Comparison of ENCODE assay signal across 8 mouse cellular contexts in genomic region chr19:10634872-10635318, GRCm38 (mm10). TPM values are rescaled to one million over a fixed set of nuclear protein-coding genes. Genes with fewer than 3 reads are reported as not detected.
DNase-seq lines count a peak whose midpoint lies in the region; ATAC-seq and TF ChIP-seq lines count a peak whose summit lies in the region.

No protein-coding gene starts in this region.

- H3K27ac ChIP-seq in heart, postnatal 0 days (ENCODE audit: low read depth) = no peak overlapping the region
- H3K27ac ChIP-seq in liver, adult 2 months (replicated peaks; ENCODE audit: insufficient read depth, low read depth, low read length) = peak overlapping the region; percentile 90
- H3K27ac ChIP-seq in midbrain, postnatal 0 days (ENCODE audit: low read depth, low read length) = peak overlapping the region; percentile 55; the same call in 1 of the 2 replicates
- peak overlapping the region; percentile 8; the same call in 1 of the 2 replicates for H3K27ac ChIP-seq in stomach, embryonic 16.5 days (ENCODE audit: low read length)

- 3% methylated on average over 21 of the region's 21 CpGs for WGBS in heart, postnatal 0 days
- WGBS in liver, adult 2 months = under 1% methylated on average over 21 of the region's 21 CpGs
- 3% methylated on average over 21 of the region's 21 CpGs for WGBS in midbrain, postnatal 0 days
- 5% methylated on average over 21 of the region's 21 CpGs for WGBS in stomach, embryonic 16.5 days

- peak; percentile 34 for DNase-seq in urinary bladder, postnatal 14 days (ENCODE audit: low spot score)
- DNase-seq in urinary bladder, adult 2 months (ENCODE audit: low spot score) = no peak
- DNase-seq in heart, postnatal 0 days (ENCODE audit: low spot score) = peak; percentile 69
- peak; percentile 80 for DNase-seq in kidney, postnatal 14 days
- peak; percentile 86 for DNase-seq in liver, adult 2 months (ENCODE audit: extremely low read depth, low read depth, low spot score)
- DNase-seq in midbrain, postnatal 0 days (ENCODE audit: low spot score) = peak; percentile 55

- H3K4me2 ChIP-seq in heart, postnatal 0 days (ENCODE audit: low read depth, low read length) = peak overlapping the region; percentile 83
- H3K4me2 ChIP-seq in midbrain, postnatal 0 days (ENCODE audit: low read depth, low read length, poor library complexity, severe bottlenecking) = peak overlapping the region; percentile 93
- peak overlapping the region; percentile 81 for H3K4me2 ChIP-seq in stomach, embryonic 16.5 days (ENCODE audit: low read depth, low read length)

- no peak for TF ChIP-seq CTCF in heart, postnatal 0 days (IDR thresholded peaks at IDR 0.05; ENCODE audit: low read depth)
- no peak for TF ChIP-seq CTCF in liver, adult 2 months (IDR thresholded peaks at IDR 0.05; ENCODE audit: low read depth, low read length)
- TF ChIP-seq CTCF in midbrain, postnatal 0 days (IDR thresholded peaks at IDR 0.05) = no peak

- ATAC-seq in erythroid progenitor cell, adult 5-6 weeks (replicated peaks; ENCODE audit: low FRiP score, poor library complexity, severe bottlenecking) = peak; percentile 89
- peak; percentile 77 for ATAC-seq in heart, postnatal 0 days (ENCODE audit: insufficient read depth, low read depth)
- peak; percentile 90 for ATAC-seq in midbrain, postnatal 0 days (ENCODE audit: low FRiP score)
- peak; percentile 90 for ATAC-seq in stomach, embryonic 16.5 days (ENCODE audit: insufficient read depth, low FRiP score)

- peaks cover 15% of the 10 kb centered on the region for H3K4me1 ChIP-seq in heart, postnatal 0 days (ENCODE audit: control insufficient read depth, insufficient read depth)
- H3K4me1 ChIP-seq in liver, adult 2 months (ENCODE audit: control insufficient read depth, insufficient read depth, low read length) = peaks cover 12% of the 10 kb centered on the region
- no peaks in the 10 kb centered on the region for H3K4me1 ChIP-seq in midbrain, postnatal 0 days (ENCODE audit: insufficient read depth, low read length)
- H3K4me1 ChIP-seq in stomach, embryonic 16.5 days (ENCODE audit: control insufficient read depth, insufficient read depth, low read length) = peaks cover 15% of the 10 kb centered on the region

- no peaks in the 10 kb centered on the region for H3K27me3 ChIP-seq in heart, postnatal 0 days (ENCODE audit: control insufficient read depth, insufficient read depth, low read length)
- H3K27me3 ChIP-seq in liver, adult 2 months (ENCODE audit: control insufficient read depth, insufficient read depth, low read length) = no peaks in the 10 kb centered on the region
- H3K27me3 ChIP-seq in midbrain, postnatal 0 days (ENCODE audit: insufficient read depth, low read length) = no peaks in the 10 kb centered on the region
- no peaks in the 10 kb centered on the region for H3K27me3 ChIP-seq in stomach, embryonic 16.5 days (ENCODE audit: control insufficient read depth, insufficient read depth, low read length)

- no peak for TF ChIP-seq EP300 in heart, postnatal 0 days (IDR thresholded peaks at IDR 0.05; ENCODE audit: low read depth)

- TF ChIP-seq POLR2A in liver, adult 2 months (IDR thresholded peaks at IDR 0.05; ENCODE audit: extremely low read depth, insufficient read depth, low read length) = peak; percentile 44

- peak overlapping the region; percentile 40 for H3K4me3 ChIP-seq in heart, postnatal 0 days (ENCODE audit: low read depth, low read length)
- peak overlapping the region; percentile 73 for H3K4me3 ChIP-seq in liver, adult 2 months (ENCODE audit: insufficient read depth, low read depth, low read length)
- H3K4me3 ChIP-seq in midbrain, postnatal 0 days (ENCODE audit: low read depth, low read length) = peak overlapping the region; percentile 43
- peak overlapping the region; percentile 46 for H3K4me3 ChIP-seq in stomach, embryonic 16.5 days (replicated peaks; ENCODE audit: low read length)

- no peaks in the 10 kb centered on the region for H3K9me3 ChIP-seq in heart, postnatal 0 days (replicated peaks; ENCODE audit: control insufficient read depth, low read length)
- H3K9me3 ChIP-seq in midbrain, postnatal 0 days (ENCODE audit: low read length) = no peaks in the 10 kb centered on the region
- no peaks in the 10 kb centered on the region for H3K9me3 ChIP-seq in stomach, embryonic 16.5 days (replicated peaks; ENCODE audit: control insufficient read depth, low read length)

- peak overlapping the region; percentile 30 for H3K9ac ChIP-seq in heart, postnatal 0 days (replicated peaks; ENCODE audit: low read depth, low read length)
- H3K9ac ChIP-seq in liver, adult 2 months (ENCODE audit: low read depth, low read length) = peak overlapping the region; percentile 86
- peak overlapping the region; percentile 51 for H3K9ac ChIP-seq in midbrain, postnatal 0 days (replicated peaks; ENCODE audit: low read length, poor library complexity, severe bottlenecking)
- peak overlapping the region; percentile 62 for H3K9ac ChIP-seq in stomach, embryonic 16.5 days (ENCODE audit: low read length)

- peaks cover 10% of the 10 kb centered on the region; the same call in 1 of the 2 replicates for H3K36me3 ChIP-seq in heart, postnatal 0 days (replicated peaks; ENCODE audit: control insufficient read depth, insufficient read depth, low read length)
- H3K36me3 ChIP-seq in liver, adult 2 months (ENCODE audit: control insufficient read depth, insufficient read depth, low read length) = peaks cover 6% of the 10 kb centered on the region; the same call in 1 of the 2 replicates
- peaks cover 4% of the 10 kb centered on the region for H3K36me3 ChIP-seq in midbrain, postnatal 0 days (ENCODE audit: insufficient read depth, low read length)
- no peaks in the 10 kb centered on the region for H3K36me3 ChIP-seq in stomach, embryonic 16.5 days (ENCODE audit: control insufficient read depth, insufficient read depth, low read length)

- peaks cover 11% of the 10 kb centered on the region; the same call in 1 of the 2 replicates for H3K79me2 ChIP-seq in liver, adult 2 months (ENCODE audit: control insufficient read depth, insufficient read depth, low read length)

RNA-seq across cellular contexts. Expression of gene Vwce, which starts 0.9 kb away (rescaled TPM):
- polyA plus RNA-seq in urinary bladder, adult 2 months (2012; rRNA removed) = 0.07 and 0.12 TPM in 2 replicates
- not detected in 2 replicates for total RNA-seq in erythroid progenitor cell, adult 5-6 weeks (2015; ENCODE audit: low replicate concordance)
- total RNA-seq in erythroid progenitor cell, adult 5-6 weeks (2017; ENCODE audit: low replicate concordance) = 1.2 TPM in 1 of 2 replicates, not detected in the other
- 0.19 and 4.7 TPM in 2 replicates for total RNA-seq in heart, postnatal 0 days (2014; rRNA removed; ENCODE audit: low replicate concordance)
- polyA plus RNA-seq in heart, postnatal 0 days (2015; fragmentation: Nextera tagmentation; extraction: Ambion mirVana) = 0.22 and 0.23 TPM in 2 replicates
- total RNA-seq in liver, adult 2 months (2014; rRNA removed) = 4.5 and 6.2 TPM in 2 replicates
- polyA plus RNA-seq in liver, adult 2 months (2012; rRNA removed) = 24.8 and 30.7 TPM in 2 replicates
- total RNA-seq in midbrain, postnatal 0 days (2014; rRNA removed) = 2.6 and 2.9 TPM in 2 replicates
- polyA plus RNA-seq in midbrain, postnatal 0 days (2015; fragmentation: Nextera tagmentation; extraction: Ambion mirVana) = 1.9 and 2.2 TPM in 2 replicates
- 1.2 and 2.0 TPM in 2 replicates for polyA plus RNA-seq in stomach, embryonic 16.5 days (2015; fragmentation: Nextera tagmentation; extraction: Ambion mirVana)

RNA-seq across cellular contexts. Expression of gene Tkfc, which starts 29.4 kb away (rescaled TPM):
- 11.1 and 11.9 TPM in 2 replicates for polyA plus RNA-seq in urinary bladder, adult 2 months (2012; rRNA removed)
- 4.6 and 6.1 TPM in 2 replicates for total RNA-seq in erythroid progenitor cell, adult 5-6 weeks (2015; ENCODE audit: low replicate concordance)
- 1.2 TPM in 1 of 2 replicates, not detected in the other for total RNA-seq in erythroid progenitor cell, adult 5-6 weeks (2017; ENCODE audit: low replicate concordance)
- total RNA-seq in heart, postnatal 0 days (2014; rRNA removed; ENCODE audit: low replicate concordance) = 2.7 and 3.0 TPM in 2 replicates
- polyA plus RNA-seq in heart, postnatal 0 days (2015; fragmentation: Nextera tagmentation; extraction: Ambion mirVana) = 5.9 and 7.7 TPM in 2 replicates
- total RNA-seq in liver, adult 2 months (2014; rRNA removed) = 72.6 and 87.6 TPM in 2 replicates
- polyA plus RNA-seq in liver, adult 2 months (2012; rRNA removed) = 294 and 417 TPM in 2 replicates
- 11.1 and 15.8 TPM in 2 replicates for total RNA-seq in midbrain, postnatal 0 days (2014; rRNA removed)
- polyA plus RNA-seq in midbrain, postnatal 0 days (2015; fragmentation: Nextera tagmentation; extraction: Ambion mirVana) = 19.5 and 23.3 TPM in 2 replicates
- 19.3 and 19.4 TPM in 2 replicates for polyA plus RNA-seq in stomach, embryonic 16.5 days (2015; fragmentation: Nextera tagmentation; extraction: Ambion mirVana)

RNA-seq across cellular contexts. Expression of gene Ddb1, which starts 29.8 kb away (rescaled TPM):
- polyA plus RNA-seq in urinary bladder, adult 2 months (2012; rRNA removed) = 149 and 160 TPM in 2 replicates
- total RNA-seq in erythroid progenitor cell, adult 5-6 weeks (2015; ENCODE audit: low replicate concordance) = 58.0 and 75.0 TPM in 2 replicates
- total RNA-seq in erythroid progenitor cell, adult 5-6 weeks (2017; ENCODE audit: low replicate concordance) = 168 and 208 TPM in 2 replicates
- total RNA-seq in heart, postnatal 0 days (2014; rRNA removed; ENCODE audit: low replicate concordance) = 298 and 349 TPM in 2 replicates
- polyA plus RNA-seq in heart, postnatal 0 days (2015; fragmentation: Nextera tagmentation; extraction: Ambion mirVana) = 130 and 137 TPM in 2 replicates
- total RNA-seq in liver, adult 2 months (2014; rRNA removed) = 128 and 138 TPM in 2 replicates
- polyA plus RNA-seq in liver, adult 2 months (2012; rRNA removed) = 51.9 and 63.5 TPM in 2 replicates
- total RNA-seq in midbrain, postnatal 0 days (2014; rRNA removed) = 247 and 261 TPM in 2 replicates
- polyA plus RNA-seq in midbrain, postnatal 0 days (2015; fragmentation: Nextera tagmentation; extraction: Ambion mirVana) = 135 TPM in 2 replicates
- 317 and 357 TPM in 2 replicates for polyA plus RNA-seq in stomach, embryonic 16.5 days (2015; fragmentation: Nextera tagmentation; extraction: Ambion mirVana)

RNA-seq across cellular contexts. Expression of gene Pga5, which starts 43.0 kb away (rescaled TPM):
- 0.08 TPM in 1 of 2 replicates, not detected in the other for polyA plus RNA-seq in urinary bladder, adult 2 months (2012; rRNA removed)
- total RNA-seq in erythroid progenitor cell, adult 5-6 weeks (2015; ENCODE audit: low replicate concordance) = not detected in 2 replicates
- not detected in 2 replicates for total RNA-seq in erythroid progenitor cell, adult 5-6 weeks (2017; ENCODE audit: low replicate concordance)
- not detected in 2 replicates for total RNA-seq in heart, postnatal 0 days (2014; rRNA removed; ENCODE audit: low replicate concordance)
- not detected in 2 replicates for polyA plus RNA-seq in heart, postnatal 0 days (2015; fragmentation: Nextera tagmentation; extraction: Ambion mirVana)
- total RNA-seq in liver, adult 2 months (2014; rRNA removed) = not detected in 2 replicates
- polyA plus RNA-seq in liver, adult 2 months (2012; rRNA removed) = 0.14 TPM in 1 of 2 replicates, not detected in the other
- total RNA-seq in midbrain, postnatal 0 days (2014; rRNA removed) = not detected in 2 replicates
- polyA plus RNA-seq in midbrain, postnatal 0 days (2015; fragmentation: Nextera tagmentation; extraction: Ambion mirVana) = not detected in 2 replicates
- 139 and 218 TPM in 2 replicates for polyA plus RNA-seq in stomach, embryonic 16.5 days (2015; fragmentation: Nextera tagmentation; extraction: Ambion mirVana)

RNA-seq across cellular contexts. Expression of gene Vps37c, which starts 53.6 kb away (rescaled TPM):
- polyA plus RNA-seq in urinary bladder, adult 2 months (2012; rRNA removed) = 14.5 and 17.5 TPM in 2 replicates
- total RNA-seq in erythroid progenitor cell, adult 5-6 weeks (2015; ENCODE audit: low replicate concordance) = 10.8 and 26.0 TPM in 2 replicates
- total RNA-seq in erythroid progenitor cell, adult 5-6 weeks (2017; ENCODE audit: low replicate concordance) = 3.3 and 6.0 TPM in 2 replicates
- total RNA-seq in heart, postnatal 0 days (2014; rRNA removed; ENCODE audit: low replicate concordance) = 25.5 and 42.1 TPM in 2 replicates
- 22.2 and 23.0 TPM in 2 replicates for polyA plus RNA-seq in heart, postnatal 0 days (2015; fragmentation: Nextera tagmentation; extraction: Ambion mirVana)
- 2.9 and 3.0 TPM in 2 replicates for total RNA-seq in liver, adult 2 months (2014; rRNA removed)
- 13.1 and 18.1 TPM in 2 replicates for polyA plus RNA-seq in liver, adult 2 months (2012; rRNA removed)
- 17.5 and 22.4 TPM in 2 replicates for total RNA-seq in midbrain, postnatal 0 days (2014; rRNA removed)
- polyA plus RNA-seq in midbrain, postnatal 0 days (2015; fragmentation: Nextera tagmentation; extraction: Ambion mirVana) = 22.9 and 28.0 TPM in 2 replicates
- polyA plus RNA-seq in stomach, embryonic 16.5 days (2015; fragmentation: Nextera tagmentation; extraction: Ambion mirVana) = 48.7 and 60.3 TPM in 2 replicates

Comparison
In these comparisons a context has a peak if more than half of its experiments do, and no peak if none do; other contexts are left out.
1. H3K9ac ChIP-seq: peak in every context shown above with its lines; median percentile 86 in liver, adult 2 months; 62 in stomach, embryonic 16.5 days; 51 in midbrain, postnatal 0 days; 30 in heart, postnatal 0 days.
2. RNA of gene Tkfc, which starts 29.4 kb away (polyA plus RNA-seq): 294 to 417 TPM in liver, adult 2 months; 19.5 to 23.3 TPM in midbrain, postnatal 0 days, 19.3 to 19.4 TPM in stomach, embryonic 16.5 days, 11.1 to 11.9 TPM in urinary bladder, adult 2 months and 5.9 to 7.7 TPM in heart, postnatal 0 days; every median in the first group is over 10 times any median in the second.
3. Peak in every context shown above with its lines, with median percentiles within 50 percentile points of each other: ATAC-seq, H3K4me2 ChIP-seq and H3K4me3 ChIP-seq.